Mouse (Mus musculus): ENCODE measurements around the gene Inpp4b.

GRCm38 (mm10) chr8:81808406-81808805, 466.1 kb downstream of the Inpp4b start:
- no peak for TF ChIP-seq POLR2A (IDR thresholded peaks at IDR 0.05; ENCODE audit: low read depth, low read length)
- TF ChIP-seq CTCF (IDR thresholded peaks at IDR 0.05; ENCODE audit: extremely low read depth, insufficient read length, insufficient replicate concordance, low read depth, low read length) = no peak

All from small intestine, adult 2 months (tissue).